In the genomic region with DNA sequence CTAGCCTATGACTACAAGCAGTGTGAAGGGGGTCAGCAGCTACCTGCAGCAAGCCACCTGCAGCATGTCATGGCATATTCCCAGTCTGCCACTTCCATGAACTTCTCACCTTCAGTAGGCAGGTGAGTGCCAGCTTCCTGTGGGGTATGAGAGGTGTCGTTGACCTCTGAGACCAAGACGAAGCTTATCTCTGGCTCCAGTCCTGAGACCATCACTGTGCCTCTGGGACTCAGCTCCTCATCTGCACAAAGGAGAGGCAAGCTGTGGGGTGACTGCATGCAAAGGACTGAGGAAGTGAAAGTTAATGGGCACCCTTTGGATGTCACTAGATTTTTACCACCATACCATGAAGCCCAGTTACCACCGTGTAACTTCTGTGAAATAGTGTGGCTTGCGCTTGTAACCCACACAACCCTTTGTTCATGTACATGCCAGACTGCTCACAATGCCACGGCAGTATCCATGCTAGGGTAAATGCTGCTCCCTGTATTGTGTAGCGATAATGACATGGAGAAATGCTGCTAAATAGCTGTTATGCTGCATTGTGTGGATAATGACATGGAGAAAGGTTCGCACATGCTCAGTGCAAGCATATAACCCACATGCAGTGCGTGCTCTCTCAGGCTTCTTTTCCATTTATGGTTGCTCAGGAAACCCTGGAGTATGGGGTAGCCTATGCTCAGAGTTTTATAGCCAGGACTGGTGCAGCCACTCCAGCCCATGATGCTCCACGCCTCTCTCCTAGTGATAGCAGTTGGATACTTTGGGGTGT, we compare ENCODE assay signal across 11 mouse cellular contexts.
DNase-seq lines count a peak whose midpoint lies in the region; ATAC-seq and TF ChIP-seq lines count a peak whose summit lies in the region.
"Had no signal": no experiment of that assay in that cellular context is flagged by ENCODE, and none has a peak within 500 bp of the region (broad histone marks: within the 10 kb centered on the region; RNA-seq: fewer than 3 reads in every experiment).

No protein-coding gene starts in this region.

- H3K9ac ChIP-seq in heart, embryonic 11.5 days (ENCODE audit: low read depth, low read length): no peak overlapping the region
- no peak overlapping the region for H3K9ac ChIP-seq in hindbrain, embryonic 14.5 days
- H3K9ac ChIP-seq in midbrain, embryonic 13.5 days (replicated peaks): no peak overlapping the region
- H3K9ac ChIP-seq in intestine, postnatal 0 days (ENCODE audit: low read depth, low read length): no peak overlapping the region
- H3K9ac ChIP-seq: lung, embryonic 14.5 days had no signal

- no peaks in the 10 kb centered on the region for H3K4me1 ChIP-seq in heart, embryonic 11.5 days (ENCODE audit: control insufficient read depth, insufficient read depth, low read length)
- H3K4me1 ChIP-seq in hindbrain, embryonic 14.5 days (replicated peaks; ENCODE audit: control insufficient read depth, insufficient read depth, low read length): 0 out of 2 replicates have a peak, but pooled peaks cover 11% of the 10 kb centered on the region
- H3K4me1 ChIP-seq in midbrain, embryonic 13.5 days (replicated peaks): peaks cover 20% of the 10 kb centered on the region
- no peaks in the 10 kb centered on the region for H3K4me1 ChIP-seq in intestine, postnatal 0 days (replicated peaks; ENCODE audit: control insufficient read depth, insufficient read depth, low read length)

- H3K27me3 ChIP-seq in heart, embryonic 11.5 days (ENCODE audit: control insufficient read depth, insufficient read depth, low read length): peaks cover 10% of the 10 kb centered on the region; the same call in 1 of the 2 replicates
- H3K27me3 ChIP-seq in hindbrain, embryonic 14.5 days (ENCODE audit: control insufficient read depth, insufficient read depth, low read length): 0 out of 2 replicates have a peak, but pooled peaks cover 6% of the 10 kb centered on the region
- H3K27me3 ChIP-seq in midbrain, embryonic 13.5 days: 0 out of 2 replicates have a peak, but pooled peaks cover 3% of the 10 kb centered on the region
- H3K27me3 ChIP-seq in intestine, postnatal 0 days (replicated peaks; ENCODE audit: control insufficient read depth, insufficient read depth, low read length): no peaks in the 10 kb centered on the region
- H3K27me3 ChIP-seq: Patski had no signal

- H3K9me3 ChIP-seq in heart, embryonic 11.5 days (replicated peaks; ENCODE audit: control insufficient read depth, low read length): peaks cover 2% of the 10 kb centered on the region; the same call in 1 of the 2 replicates
- H3K9me3 ChIP-seq in hindbrain, embryonic 14.5 days (ENCODE audit: control insufficient read depth, low read length): no peaks in the 10 kb centered on the region
- peaks cover 3% of the 10 kb centered on the region; the same call in 1 of the 2 replicates for H3K9me3 ChIP-seq in midbrain, embryonic 13.5 days
- H3K9me3 ChIP-seq in intestine, postnatal 0 days (ENCODE audit: control insufficient read depth): no peaks in the 10 kb centered on the region

- no peaks in the 10 kb centered on the region for H3K36me3 ChIP-seq in heart, embryonic 11.5 days (ENCODE audit: control insufficient read depth, insufficient read depth, low read length)
- no peaks in the 10 kb centered on the region for H3K36me3 ChIP-seq in hindbrain, embryonic 14.5 days (replicated peaks; ENCODE audit: control insufficient read depth, insufficient read depth)
- no peaks in the 10 kb centered on the region for H3K36me3 ChIP-seq in midbrain, embryonic 13.5 days
- no peaks in the 10 kb centered on the region for H3K36me3 ChIP-seq in intestine, postnatal 0 days (ENCODE audit: control insufficient read depth, insufficient read depth)

- 84% methylated on average over 9 of the region's 9 CpGs for WGBS in heart, embryonic 11.5 days (ENCODE audit: insufficient replicate concordance)
- WGBS in hindbrain, embryonic 14.5 days: 52% methylated on average over 9 of the region's 9 CpGs
- 73% methylated on average over 9 of the region's 9 CpGs for WGBS in midbrain, embryonic 13.5 days
- 81% methylated on average over 9 of the region's 9 CpGs for WGBS in intestine, postnatal 0 days

- TF ChIP-seq CTCF in intestine, postnatal 0 days (IDR thresholded peaks at IDR 0.05; ENCODE audit: low read depth): no peak

- H3K27ac ChIP-seq in heart, embryonic 11.5 days (ENCODE audit: low read depth, low read length): no peak overlapping the region
- H3K27ac ChIP-seq in hindbrain, embryonic 14.5 days: peak overlapping the region; percentile 58
- 0 out of 2 replicates have a peak overlapping the region, but pooled peaks have one; percentile 39 for H3K27ac ChIP-seq in midbrain, embryonic 13.5 days
- no peak overlapping the region for H3K27ac ChIP-seq in intestine, postnatal 0 days (ENCODE audit: low read depth, low read length)

- DNase-seq in heart, adult 11 months: peak; percentile 52
- DNase-seq in hindbrain, embryonic 14.5 days (ENCODE audit: low spot score): no peak
- DNase-seq in adrenal gland, postnatal 25 days: no peak
- no peak for DNase-seq in adrenal gland, postnatal 10 days
- DNase-seq in thymus, postnatal 10 days (ENCODE audit: low spot score in 2 of 2): no peak
- DNase-seq: cerebellum, adult 9-10 months; lung, embryonic 14.5 days had no signal

- no peak overlapping the region for H3K4me3 ChIP-seq in heart, embryonic 11.5 days (ENCODE audit: low read depth, low read length)
- no peak overlapping the region for H3K4me3 ChIP-seq in hindbrain, embryonic 14.5 days (replicated peaks; ENCODE audit: low read length)
- no peak overlapping the region for H3K4me3 ChIP-seq in midbrain, embryonic 13.5 days (replicated peaks)
- no peak overlapping the region for H3K4me3 ChIP-seq in intestine, postnatal 0 days (ENCODE audit: low read depth, low read length)

- ATAC-seq in heart, embryonic 11.5 days (replicated peaks; ENCODE audit: insufficient number of reproducible peaks, low FRiP score, low TSS enrichment): no peak
- ATAC-seq in hindbrain, embryonic 14.5 days (ENCODE audit: low FRiP score): peak; percentile 82
- ATAC-seq in midbrain, embryonic 13.5 days: peak; percentile 70
- ATAC-seq in intestine, postnatal 0 days: no peak
- ATAC-seq: Patski had no signal

- no peak overlapping the region for H3K4me2 ChIP-seq in heart, embryonic 11.5 days
- no peak overlapping the region for H3K4me2 ChIP-seq in hindbrain, embryonic 14.5 days (replicated peaks)
- H3K4me2 ChIP-seq in midbrain, embryonic 13.5 days (replicated peaks): no peak overlapping the region
- no peak overlapping the region for H3K4me2 ChIP-seq in intestine, postnatal 0 days (replicated peaks; ENCODE audit: low read depth)
- H3K4me2 ChIP-seq: lung, embryonic 14.5 days had no signal

Comparison
In these comparisons a context has a peak if more than half of its experiments do, and no peak if none do; other contexts are left out.
1. ATAC-seq: peak in hindbrain, embryonic 14.5 days (single experiment) and midbrain, embryonic 13.5 days (single experiment); none in heart, embryonic 11.5 days (single experiment) and intestine, postnatal 0 days (single experiment).
2. H3K27ac ChIP-seq: peak in hindbrain, embryonic 14.5 days (single experiment) and midbrain, embryonic 13.5 days (single experiment); none in heart, embryonic 11.5 days (single experiment) and intestine, postnatal 0 days (single experiment).